Mouse (Mus musculus): ENCODE results near the gene Adam22. TPM values are rescaled to one million over a fixed set of nuclear protein-coding genes. Genes with fewer than 3 reads are reported as not detected.

Adam22 gene
- polyA plus RNA-seq, 1 experiment: 5.6 TPM

GRCm38 (mm10) chr5:8180646-8181045 is 187.3 kb downstream of the Adam22 start:
- Histone ChIP-seq H3K9ac (ENCODE audit: low read depth, poor library complexity, severe bottlenecking) (no peak overlapping the region), H3K4me1 (ENCODE audit: control insufficient read depth, insufficient read depth, low read length) (no peaks in the 10 kb centered on the region), H3K9me3 (replicated peaks; ENCODE audit: control insufficient read depth, insufficient read depth, low read length, poor library complexity, severe bottlenecking) (no peaks in the 10 kb centered on the region), H3K36me3 (ENCODE audit: control insufficient read depth, insufficient read depth, low read length, poor library complexity, severe bottlenecking) (no peaks in the 10 kb centered on the region), H3K4me3 (ENCODE audit: low read depth, low read length) (no peak overlapping the region), H3K27me3 (ENCODE audit: control insufficient read depth, insufficient read depth, low read length, poor library complexity, severe bottlenecking) (no peaks in the 10 kb centered on the region), H3K27ac (ENCODE audit: insufficient read depth, low read length) (no peak overlapping the region)
- no peak for TF ChIP-seq POLR2A (IDR thresholded peaks at IDR 0.05; ENCODE audit: insufficient read depth, low read length)
- no peak for TF ChIP-seq EP300 (IDR thresholded peaks at IDR 0.05; ENCODE audit: insufficient read depth, low read depth, low read length)
- TF ChIP-seq CTCF (IDR thresholded peaks at IDR 0.05; ENCODE audit: low read depth, low read length): no peak

DNA sequence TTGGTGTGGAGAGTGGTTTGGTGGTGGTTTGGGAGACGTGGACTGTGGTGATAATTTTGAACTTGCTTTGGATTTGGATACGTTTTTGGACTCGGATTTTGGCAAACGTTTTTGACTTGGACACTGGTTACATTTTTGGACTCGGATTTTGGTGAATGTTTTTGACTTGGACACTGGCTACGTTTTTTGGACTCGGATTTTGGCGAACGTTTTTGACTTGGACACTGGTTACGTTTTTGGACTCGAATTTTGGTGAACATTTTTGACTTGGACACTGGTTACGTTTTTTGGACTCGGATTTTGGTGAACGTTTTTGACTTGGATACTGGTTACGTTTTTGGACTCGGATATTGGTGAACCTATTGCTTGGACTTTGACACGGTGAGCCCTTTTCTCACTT is 189.8 kb downstream of the Adam22 start:
- no peak overlapping the region for H3K4me3 ChIP-seq (ENCODE audit: low read depth, low read length)
- H3K27me3 ChIP-seq (ENCODE audit: control insufficient read depth, insufficient read depth, low read length, poor library complexity, severe bottlenecking): no peaks in the 10 kb centered on the region
- TF ChIP-seq EP300 (IDR thresholded peaks at IDR 0.05; ENCODE audit: insufficient read depth, low read depth, low read length): no peak
- TF ChIP-seq POLR2A (IDR thresholded peaks at IDR 0.05; ENCODE audit: insufficient read depth, low read length): no peak
- no peak for TF ChIP-seq CTCF (IDR thresholded peaks at IDR 0.05; ENCODE audit: low read depth, low read length)
- no peaks in the 10 kb centered on the region for H3K4me1 ChIP-seq (ENCODE audit: control insufficient read depth, insufficient read depth, low read length)
- no peaks in the 10 kb centered on the region for H3K9me3 ChIP-seq (replicated peaks; ENCODE audit: control insufficient read depth, insufficient read depth, low read length, poor library complexity, severe bottlenecking)
- no peaks in the 10 kb centered on the region for H3K36me3 ChIP-seq (ENCODE audit: control insufficient read depth, insufficient read depth, low read length, poor library complexity, severe bottlenecking)
- no peak overlapping the region for H3K9ac ChIP-seq (ENCODE audit: low read depth, poor library complexity, severe bottlenecking)
- H3K27ac ChIP-seq (ENCODE audit: insufficient read depth, low read length): no peak overlapping the region

- Histone ChIP-seq H3K9me3 (replicated peaks; ENCODE audit: control insufficient read depth, insufficient read depth, low read length, poor library complexity, severe bottlenecking) (no peaks in the 10 kb centered on the region; the same call in 1 of the 2 replicates), H3K27ac (ENCODE audit: insufficient read depth, low read length) (no peak overlapping the region), H3K9ac (ENCODE audit: low read depth, poor library complexity, severe bottlenecking) (no peak overlapping the region), H3K36me3 (ENCODE audit: control insufficient read depth, insufficient read depth, low read length, poor library complexity, severe bottlenecking) (no peaks in the 10 kb centered on the region), H3K4me3 (ENCODE audit: low read depth, low read length) (no peak overlapping the region), H3K27me3 (ENCODE audit: control insufficient read depth, insufficient read depth, low read length, poor library complexity, severe bottlenecking) (no peaks in the 10 kb centered on the region), H3K4me1 (ENCODE audit: control insufficient read depth, insufficient read depth, low read length) (no peaks in the 10 kb centered on the region)
- no peak for TF ChIP-seq EP300 (IDR thresholded peaks at IDR 0.05; ENCODE audit: insufficient read depth, low read depth, low read length)
- no peak for TF ChIP-seq CTCF (IDR thresholded peaks at IDR 0.05; ENCODE audit: low read depth, low read length)
- TF ChIP-seq POLR2A (IDR thresholded peaks at IDR 0.05; ENCODE audit: insufficient read depth, low read length): no peak
These were observed 203.2 kb downstream of the Adam22 start for GRCm38 (mm10) chr5:8164773-8165172.

DNA sequence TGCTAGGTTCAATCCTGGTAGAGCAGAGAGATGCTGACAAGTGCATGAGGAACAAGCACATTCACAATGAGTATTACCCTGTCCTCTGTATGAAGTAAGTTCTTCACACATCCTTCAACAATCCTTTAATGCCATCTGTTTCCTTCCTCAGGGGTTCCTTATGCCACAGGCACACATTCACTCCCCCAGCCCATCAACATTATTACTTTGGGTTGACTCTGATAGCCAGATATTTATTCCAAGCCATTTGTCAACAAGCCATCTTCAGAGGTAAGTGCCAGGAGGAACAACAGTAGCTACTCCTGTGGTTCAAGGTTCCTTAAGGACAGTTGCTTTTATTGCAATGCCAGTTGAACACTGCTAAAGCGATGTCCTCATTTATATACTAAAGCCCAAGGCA is 216.3 kb downstream of the Adam22 start:
- H3K4me3 ChIP-seq (ENCODE audit: low read depth, low read length): no peak overlapping the region
- no peaks in the 10 kb centered on the region for H3K36me3 ChIP-seq (ENCODE audit: control insufficient read depth, insufficient read depth, low read length, poor library complexity, severe bottlenecking)
- no peak overlapping the region for H3K9ac ChIP-seq (ENCODE audit: low read depth, poor library complexity, severe bottlenecking)
- H3K9me3 ChIP-seq (replicated peaks; ENCODE audit: control insufficient read depth, insufficient read depth, low read length, poor library complexity, severe bottlenecking): no peaks in the 10 kb centered on the region
- no peaks in the 10 kb centered on the region for H3K27me3 ChIP-seq (ENCODE audit: control insufficient read depth, insufficient read depth, low read length, poor library complexity, severe bottlenecking)
- TF ChIP-seq EP300 (IDR thresholded peaks at IDR 0.05; ENCODE audit: insufficient read depth, low read depth, low read length): no peak
- TF ChIP-seq CTCF (IDR thresholded peaks at IDR 0.05; ENCODE audit: low read depth, low read length): no peak
- no peak for TF ChIP-seq POLR2A (IDR thresholded peaks at IDR 0.05; ENCODE audit: insufficient read depth, low read length)
- H3K27ac ChIP-seq (ENCODE audit: insufficient read depth, low read length): no peak overlapping the region
- no peaks in the 10 kb centered on the region for H3K4me1 ChIP-seq (ENCODE audit: control insufficient read depth, insufficient read depth, low read length)

DNA sequence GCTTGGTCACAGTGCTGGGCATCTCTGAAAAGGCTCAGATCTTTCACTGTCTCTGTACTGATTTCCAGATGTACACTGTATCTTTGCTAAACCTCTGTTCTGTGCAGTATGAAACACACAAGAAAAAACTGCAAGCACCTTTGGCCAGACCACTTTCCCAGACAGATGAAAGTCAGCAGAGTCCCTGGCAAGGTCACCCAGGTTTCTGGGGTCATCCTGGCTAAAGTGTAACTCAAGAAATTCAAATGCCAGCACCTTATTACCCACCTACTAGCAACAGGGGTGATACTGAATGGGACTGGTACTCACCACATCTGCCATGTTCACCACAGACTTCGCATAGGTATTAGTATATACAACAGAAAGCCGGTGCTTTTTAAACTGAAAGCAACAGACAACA is 221.8 kb downstream of the Adam22 start:
- no peaks in the 10 kb centered on the region for H3K4me1 ChIP-seq (ENCODE audit: control insufficient read depth, insufficient read depth, low read length)
- no peak overlapping the region for H3K27ac ChIP-seq (ENCODE audit: insufficient read depth, low read length)
- no peaks in the 10 kb centered on the region for H3K9me3 ChIP-seq (replicated peaks; ENCODE audit: control insufficient read depth, insufficient read depth, low read length, poor library complexity, severe bottlenecking)
- no peak overlapping the region for H3K9ac ChIP-seq (ENCODE audit: low read depth, poor library complexity, severe bottlenecking)
- no peak for TF ChIP-seq EP300 (IDR thresholded peaks at IDR 0.05; ENCODE audit: insufficient read depth, low read depth, low read length)
- no peak for TF ChIP-seq POLR2A (IDR thresholded peaks at IDR 0.05; ENCODE audit: insufficient read depth, low read length)
- no peak for TF ChIP-seq CTCF (IDR thresholded peaks at IDR 0.05; ENCODE audit: low read depth, low read length)
- H3K27me3 ChIP-seq (ENCODE audit: control insufficient read depth, insufficient read depth, low read length, poor library complexity, severe bottlenecking): no peaks in the 10 kb centered on the region
- H3K36me3 ChIP-seq (ENCODE audit: control insufficient read depth, insufficient read depth, low read length, poor library complexity, severe bottlenecking): no peaks in the 10 kb centered on the region
- no peak overlapping the region for H3K4me3 ChIP-seq (ENCODE audit: low read depth, low read length)

DNA sequence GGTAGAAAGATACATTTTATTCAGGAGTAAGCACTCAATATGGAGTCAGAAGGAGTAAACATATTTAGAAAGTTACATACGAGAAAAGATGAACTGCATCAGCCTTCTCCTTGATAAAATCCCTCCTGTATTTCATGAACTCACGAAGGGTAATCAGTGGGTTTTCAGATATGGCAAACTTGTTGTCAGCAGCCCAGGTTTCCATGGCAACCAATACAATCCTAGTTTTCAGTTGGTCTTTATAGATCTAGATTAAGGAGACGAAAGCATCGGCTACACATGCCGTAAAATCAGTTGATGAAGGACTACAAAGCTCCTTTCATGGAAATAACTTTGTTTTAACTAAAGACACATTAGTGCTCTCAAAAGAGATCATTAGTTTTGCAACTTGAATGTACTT is 222.5 kb downstream of the Adam22 start:
- H3K9ac ChIP-seq (ENCODE audit: low read depth, poor library complexity, severe bottlenecking): no peak overlapping the region
- H3K4me3 ChIP-seq (ENCODE audit: low read depth, low read length): no peak overlapping the region
- no peaks in the 10 kb centered on the region for H3K27me3 ChIP-seq (ENCODE audit: control insufficient read depth, insufficient read depth, low read length, poor library complexity, severe bottlenecking)
- H3K36me3 ChIP-seq (ENCODE audit: control insufficient read depth, insufficient read depth, low read length, poor library complexity, severe bottlenecking): no peaks in the 10 kb centered on the region
- H3K27ac ChIP-seq (ENCODE audit: insufficient read depth, low read length): no peak overlapping the region
- H3K4me1 ChIP-seq (ENCODE audit: control insufficient read depth, insufficient read depth, low read length): no peaks in the 10 kb centered on the region
- TF ChIP-seq EP300 (IDR thresholded peaks at IDR 0.05; ENCODE audit: insufficient read depth, low read depth, low read length) (no peak), CTCF (IDR thresholded peaks at IDR 0.05; ENCODE audit: low read depth, low read length) (no peak), POLR2A (IDR thresholded peaks at IDR 0.05; ENCODE audit: insufficient read depth, low read length) (no peak)
- H3K9me3 ChIP-seq (replicated peaks; ENCODE audit: control insufficient read depth, insufficient read depth, low read length, poor library complexity, severe bottlenecking): no peaks in the 10 kb centered on the region
